Mouse (Mus musculus): ENCODE measurements at regions not wholly inside any gene's neighbourhood (a gene's known extent, or its start where the extent isn't known, plus 50 kb on each side); places are given as distances from the start of the nearest gene placed in this dataset.

GRCm38 (mm10) chr7:64036154-64036553, 97.4 kb upstream of the Klf13 start:
- TF ChIP-seq CTCF (IDR thresholded peaks at IDR 0.05; ENCODE audit: control insufficient read depth, insufficient read depth, low read length): no peak
- TF ChIP-seq POLR2A (IDR thresholded peaks at IDR 0.05; ENCODE audit: borderline replicate concordance, control insufficient read depth, low read depth, low read length): no peak

All from bone marrow, adult 2 months (tissue).